16 mouse cellular contexts compared by ENCODE assay signal in the genomic region with DNA sequence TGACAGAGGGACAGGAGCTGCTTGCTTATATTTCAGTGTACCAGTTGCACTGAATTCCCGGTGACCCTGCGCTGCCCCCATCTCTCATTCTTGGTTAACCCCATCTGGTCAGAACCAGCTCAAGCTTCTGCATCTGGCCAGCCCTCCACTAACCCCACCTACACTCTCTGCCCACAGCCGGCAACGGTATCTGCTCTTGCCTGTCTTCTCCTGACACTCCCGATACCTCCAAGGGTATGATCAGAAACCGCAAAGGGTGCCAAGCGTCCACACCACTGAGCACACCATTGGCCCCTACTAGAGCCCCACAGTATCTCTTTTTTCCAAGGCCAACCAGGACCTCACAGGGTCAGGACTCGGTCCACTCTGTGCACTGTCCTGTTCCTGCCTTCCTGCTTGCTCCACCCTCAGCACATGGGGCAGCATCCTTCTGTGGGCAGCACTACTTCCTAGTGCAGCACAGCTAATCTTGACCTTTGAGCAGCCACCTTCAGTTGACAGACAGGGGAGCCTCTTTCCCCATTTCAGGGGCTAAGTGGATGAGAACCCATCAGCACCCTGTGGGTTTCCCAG. TPM values are rescaled to one million over a fixed set of nuclear protein-coding genes. Genes with fewer than 3 reads are reported as not detected.
DNase-seq lines count a peak whose midpoint lies in the region; ATAC-seq lines count a peak whose summit lies in the region.
"Had no signal": no experiment of that assay in that cellular context is flagged by ENCODE, and none has a peak within 500 bp of the region (broad histone marks: within the 10 kb centered on the region; RNA-seq: fewer than 3 reads in every experiment).

No protein-coding gene starts in this region.

- no peak overlapping the region for H3K27ac ChIP-seq in embryonic facial prominence, embryonic 12.5 days
- H3K27ac ChIP-seq in liver, embryonic 11.5 days (ENCODE audit: low read depth, low read length): peak overlapping the region; percentile 77
- H3K27ac ChIP-seq in stomach, embryonic 16.5 days (ENCODE audit: low read length): no peak overlapping the region
- no peak overlapping the region for H3K27ac ChIP-seq in forebrain, embryonic 13.5 days

- no peaks in the 10 kb centered on the region for H3K27me3 ChIP-seq in embryonic facial prominence, embryonic 12.5 days
- no peaks in the 10 kb centered on the region for H3K27me3 ChIP-seq in liver, embryonic 11.5 days (replicated peaks; ENCODE audit: control insufficient read depth, insufficient read depth, low read length)
- no peaks in the 10 kb centered on the region for H3K27me3 ChIP-seq in stomach, embryonic 16.5 days (ENCODE audit: control insufficient read depth, insufficient read depth, low read length)
- H3K27me3 ChIP-seq in forebrain, embryonic 13.5 days: no peaks in the 10 kb centered on the region

- peak; percentile 41 for DNase-seq in spleen, adult 12 weeks (ENCODE audit: low spot score)
- no peak for DNase-seq in spleen, postnatal 14 days (ENCODE audit: low spot score in 2 of 2)
- no peak for DNase-seq in liver, embryonic 11.5 days (ENCODE audit: low spot score)
- DNase-seq in urinary bladder, postnatal 25 days (ENCODE audit: low spot score): no peak
- no peak for DNase-seq in kidney, postnatal 10 days
- DNase-seq: cerebellum, adult 2 months; kidney, postnatal 4 days; midbrain, embryonic 14.5 days; right cerebral cortex, postnatal 14 days had no signal

- no peak overlapping the region for H3K4me2 ChIP-seq in embryonic facial prominence, embryonic 12.5 days (replicated peaks)
- H3K4me2 ChIP-seq in liver, embryonic 11.5 days: peak overlapping the region; percentile 51
- no peak overlapping the region for H3K4me2 ChIP-seq in stomach, embryonic 16.5 days (ENCODE audit: low read depth, low read length)
- no peak overlapping the region for H3K4me2 ChIP-seq in forebrain, embryonic 13.5 days

- no peak overlapping the region for H3K9ac ChIP-seq in embryonic facial prominence, embryonic 12.5 days
- H3K9ac ChIP-seq in liver, embryonic 11.5 days (ENCODE audit: low read depth, low read length): peak overlapping the region; percentile 56
- H3K9ac ChIP-seq in stomach, embryonic 16.5 days (ENCODE audit: low read length): no peak overlapping the region
- no peak overlapping the region for H3K9ac ChIP-seq in forebrain, embryonic 13.5 days

- no peaks in the 10 kb centered on the region for H3K9me3 ChIP-seq in embryonic facial prominence, embryonic 12.5 days
- H3K9me3 ChIP-seq in liver, embryonic 11.5 days (ENCODE audit: control insufficient read depth, low read length): no peaks in the 10 kb centered on the region
- no peaks in the 10 kb centered on the region for H3K9me3 ChIP-seq in stomach, embryonic 16.5 days (replicated peaks; ENCODE audit: control insufficient read depth, low read length)
- no peaks in the 10 kb centered on the region for H3K9me3 ChIP-seq in forebrain, embryonic 13.5 days (replicated peaks)

- H3K4me1 ChIP-seq in embryonic facial prominence, embryonic 12.5 days: peaks cover 11% of the 10 kb centered on the region; the same call in 1 of the 2 replicates
- peaks cover 34% of the 10 kb centered on the region for H3K4me1 ChIP-seq in liver, embryonic 11.5 days (replicated peaks; ENCODE audit: control insufficient read depth, insufficient read depth, low read length)
- H3K4me1 ChIP-seq in stomach, embryonic 16.5 days (ENCODE audit: control insufficient read depth, insufficient read depth, low read length): peaks cover 19% of the 10 kb centered on the region
- H3K4me1 ChIP-seq in forebrain, embryonic 13.5 days: peaks cover 13% of the 10 kb centered on the region

- peak; percentile 26; the same call in 1 of the 2 replicates for ATAC-seq in embryonic facial prominence, embryonic 12.5 days (ENCODE audit: insufficient number of reproducible peaks, insufficient read depth, low FRiP score, low TSS enrichment)
- ATAC-seq in liver, embryonic 11.5 days (replicated peaks; ENCODE audit: low FRiP score): peak; percentile 87
- ATAC-seq in stomach, embryonic 16.5 days (ENCODE audit: insufficient read depth, low FRiP score): peak; percentile 52; the same call in 1 of the 2 replicates
- no peak for ATAC-seq in forebrain, embryonic 13.5 days

- H3K36me3 ChIP-seq in embryonic facial prominence, embryonic 12.5 days: no peaks in the 10 kb centered on the region
- no peaks in the 10 kb centered on the region for H3K36me3 ChIP-seq in liver, embryonic 11.5 days (ENCODE audit: control insufficient read depth, insufficient read depth, low read length)
- H3K36me3 ChIP-seq in stomach, embryonic 16.5 days (ENCODE audit: control insufficient read depth, insufficient read depth, low read length): no peaks in the 10 kb centered on the region
- no peaks in the 10 kb centered on the region for H3K36me3 ChIP-seq in forebrain, embryonic 13.5 days (ENCODE audit: poor library complexity, severe bottlenecking)

- WGBS in embryonic facial prominence, embryonic 12.5 days: 66% methylated on average over 8 of the region's 8 CpGs
- 39% methylated on average over 8 of the region's 8 CpGs for WGBS in liver, embryonic 11.5 days
- WGBS in stomach, embryonic 16.5 days: 54% methylated on average over 8 of the region's 8 CpGs
- 86% methylated on average over 8 of the region's 8 CpGs for WGBS in forebrain, embryonic 13.5 days

- H3K4me3 ChIP-seq in embryonic facial prominence, embryonic 12.5 days: no peak overlapping the region
- H3K4me3 ChIP-seq in liver, embryonic 11.5 days (ENCODE audit: low read depth, low read length): no peak overlapping the region
- H3K4me3 ChIP-seq in stomach, embryonic 16.5 days (replicated peaks; ENCODE audit: low read length): no peak overlapping the region
- H3K4me3 ChIP-seq in forebrain, embryonic 13.5 days: no peak overlapping the region

RNA-seq across cellular contexts. Expression of gene Ifitm10, which starts 18.8 kb away (rescaled TPM):
- polyA plus RNA-seq in embryonic facial prominence, embryonic 12.5 days (2016; fragmentation: Nextera tagmentation; extraction: Ambion mirVana): 2.3 and 2.9 TPM in 2 replicates
- 1.8 and 2.4 TPM in 2 replicates for polyA plus RNA-seq in liver, embryonic 11.5 days (2014; fragmentation: Nextera tagmentation; extraction: Ambion mirVana)
- 3.7 and 5.2 TPM in 2 replicates for polyA plus RNA-seq in stomach, embryonic 16.5 days (2015; fragmentation: Nextera tagmentation; extraction: Ambion mirVana)
- polyA plus RNA-seq in forebrain, embryonic 13.5 days (2015; fragmentation: Nextera tagmentation; extraction: Ambion mirVana): 0.96 and 1.1 TPM in 2 replicates

RNA-seq across cellular contexts. Expression of gene Gm49369, which starts 27.7 kb away (rescaled TPM):
- 0.67 TPM in 1 of 2 replicates, not detected in the other for polyA plus RNA-seq in embryonic facial prominence, embryonic 12.5 days (2016; fragmentation: Nextera tagmentation; extraction: Ambion mirVana)
- polyA plus RNA-seq in liver, embryonic 11.5 days (2014; fragmentation: Nextera tagmentation; extraction: Ambion mirVana): not detected in 2 replicates
- polyA plus RNA-seq in stomach, embryonic 16.5 days (2015; fragmentation: Nextera tagmentation; extraction: Ambion mirVana): 0.96 TPM in 1 of 2 replicates, not detected in the other
- 1.5 TPM in 1 of 2 replicates, not detected in the other for polyA plus RNA-seq in forebrain, embryonic 13.5 days (2015; fragmentation: Nextera tagmentation; extraction: Ambion mirVana)
- polyA plus RNA-seq: embryonic facial prominence, embryonic 11.5 days had no signal

RNA-seq across cellular contexts. Expression of gene Ctsd, which starts 33.1 kb away (rescaled TPM):
- 208 and 210 TPM in 2 replicates for polyA plus RNA-seq in embryonic facial prominence, embryonic 12.5 days (2016; fragmentation: Nextera tagmentation; extraction: Ambion mirVana)
- polyA plus RNA-seq in liver, embryonic 11.5 days (2014; fragmentation: Nextera tagmentation; extraction: Ambion mirVana): 316 and 340 TPM in 2 replicates
- 451 and 599 TPM in 2 replicates for polyA plus RNA-seq in stomach, embryonic 16.5 days (2015; fragmentation: Nextera tagmentation; extraction: Ambion mirVana)
- 145 and 166 TPM in 2 replicates for polyA plus RNA-seq in forebrain, embryonic 13.5 days (2015; fragmentation: Nextera tagmentation; extraction: Ambion mirVana)

RNA-seq across cellular contexts. Expression of gene Krtap5-4, which starts 51.4 kb away (rescaled TPM):
- polyA plus RNA-seq in embryonic facial prominence, embryonic 12.5 days (2016; fragmentation: Nextera tagmentation; extraction: Ambion mirVana): not detected in 2 replicates
- polyA plus RNA-seq in liver, embryonic 11.5 days (2014; fragmentation: Nextera tagmentation; extraction: Ambion mirVana): not detected in 2 replicates
- not detected in 2 replicates for polyA plus RNA-seq in stomach, embryonic 16.5 days (2015; fragmentation: Nextera tagmentation; extraction: Ambion mirVana)
- not detected in 2 replicates for polyA plus RNA-seq in forebrain, embryonic 13.5 days (2015; fragmentation: Nextera tagmentation; extraction: Ambion mirVana)
- polyA plus RNA-seq: cerebellum, adult 2 months; frontal cortex, adult 2 months; lung, embryonic 16.5 days; midbrain, embryonic 14.5 days; neural tube, embryonic 14.5 days had no signal

RNA-seq across cellular contexts. Expression of gene Krtap5-1, which starts 57.8 kb away (rescaled TPM):
- not detected in 2 replicates for polyA plus RNA-seq in embryonic facial prominence, embryonic 12.5 days (2016; fragmentation: Nextera tagmentation; extraction: Ambion mirVana)
- not detected in 2 replicates for polyA plus RNA-seq in liver, embryonic 11.5 days (2014; fragmentation: Nextera tagmentation; extraction: Ambion mirVana)
- not detected in 2 replicates for polyA plus RNA-seq in stomach, embryonic 16.5 days (2015; fragmentation: Nextera tagmentation; extraction: Ambion mirVana)
- polyA plus RNA-seq in forebrain, embryonic 13.5 days (2015; fragmentation: Nextera tagmentation; extraction: Ambion mirVana): not detected in 2 replicates
- polyA plus RNA-seq: cerebellum, adult 2 months; embryonic facial prominence, embryonic 11.5 days; frontal cortex, adult 2 months; lung, embryonic 16.5 days; midbrain, embryonic 14.5 days; neural tube, embryonic 14.5 days had no signal
